In genomic region chr2:51436590-51436989, GRCm38 (mm10) we compare ENCODE assay signal across 8 mouse cellular contexts.
DNase-seq lines count a peak whose midpoint lies in the region; ATAC-seq and TF ChIP-seq lines count a peak whose summit lies in the region.

No protein-coding gene starts in this region.

- no peaks in the 10 kb centered on the region for H3K27me3 ChIP-seq in forebrain, embryonic 11.5 days (ENCODE audit: control insufficient read depth, insufficient read depth, low read length)
- no peaks in the 10 kb centered on the region for H3K27me3 ChIP-seq in forebrain, embryonic 16.5 days (replicated peaks; ENCODE audit: control insufficient read depth, insufficient read depth, low read length)

- no peak overlapping the region for H3K4me2 ChIP-seq in forebrain, embryonic 11.5 days (ENCODE audit: low read depth, low read length, severe bottlenecking)
- H3K4me2 ChIP-seq in forebrain, embryonic 16.5 days (ENCODE audit: low read length) = no peak overlapping the region

- H3K36me3 ChIP-seq in forebrain, embryonic 11.5 days (ENCODE audit: control insufficient read depth, insufficient read depth, low read length) = no peaks in the 10 kb centered on the region
- no peaks in the 10 kb centered on the region for H3K36me3 ChIP-seq in forebrain, embryonic 16.5 days (ENCODE audit: control insufficient read depth, insufficient read depth)

- H3K4me1 ChIP-seq in forebrain, embryonic 11.5 days (replicated peaks; ENCODE audit: control insufficient read depth, insufficient read depth, low read length) = no peaks in the 10 kb centered on the region
- no peaks in the 10 kb centered on the region for H3K4me1 ChIP-seq in forebrain, embryonic 16.5 days (replicated peaks; ENCODE audit: control insufficient read depth, insufficient read depth, low read length)
- H3K4me1 ChIP-seq in olfactory bulb, adult 2 months (ENCODE audit: control insufficient read depth, insufficient read depth, low read length) = no peaks in the 10 kb centered on the region

- no peaks in the 10 kb centered on the region for H3K9me3 ChIP-seq in forebrain, embryonic 11.5 days (ENCODE audit: control insufficient read depth, low read length)
- no peaks in the 10 kb centered on the region for H3K9me3 ChIP-seq in forebrain, embryonic 16.5 days (ENCODE audit: control insufficient read depth, low read length)

- H3K4me3 ChIP-seq in forebrain, embryonic 11.5 days (ENCODE audit: low read depth, low read length) = no peak overlapping the region
- H3K4me3 ChIP-seq in forebrain, embryonic 16.5 days (replicated peaks; ENCODE audit: low read length) = no peak overlapping the region
- no peak overlapping the region for H3K4me3 ChIP-seq in olfactory bulb, adult 2 months (ENCODE audit: insufficient read depth, low read depth, low read length)

- DNase-seq in forebrain, embryonic 11.5 days (ENCODE audit: low spot score) = peak; percentile 67
- peak; percentile 10 for DNase-seq in ovary, postnatal 36 days (ENCODE audit: low spot score)
- no peak for DNase-seq in ovary, postnatal 14 days (ENCODE audit: low spot score)
- DNase-seq in embryo, embryonic 9.5 days (ENCODE audit: extremely low spot score) = peak; percentile 33
- DNase-seq in left cerebral cortex, adult 11 months (ENCODE audit: low spot score) = no peak

- no peak for TF ChIP-seq POLR2A in olfactory bulb, adult 2 months (IDR thresholded peaks at IDR 0.05; ENCODE audit: insufficient read depth, low read depth, low read length)

- no peak overlapping the region for H3K9ac ChIP-seq in forebrain, embryonic 11.5 days (ENCODE audit: low read length)
- no peak overlapping the region for H3K9ac ChIP-seq in forebrain, embryonic 16.5 days (replicated peaks; ENCODE audit: low read depth, low read length)

- no peak for ATAC-seq in forebrain, embryonic 11.5 days (replicated peaks; ENCODE audit: low FRiP score)
- ATAC-seq in forebrain, embryonic 16.5 days = no peak
- ATAC-seq in activated CD4-positive, CD25-positive, alpha-beta regulatory T cell, adult 4 months = no peak

- WGBS in forebrain, embryonic 11.5 days = 56% methylated on average over 3 of the region's 3 CpGs
- WGBS in forebrain, embryonic 16.5 days = 46% methylated on average over 3 of the region's 3 CpGs
- WGBS in olfactory bulb, adult 2 months = 47% methylated on average over 3 of the region's 3 CpGs

- peak; percentile 46; the same call in 1 of the 2 replicates for TF ChIP-seq CTCF in olfactory bulb, adult 2 months (IDR thresholded peaks at IDR 0.05; ENCODE audit: insufficient read depth, low read depth, low read length)

- no peak overlapping the region for H3K27ac ChIP-seq in forebrain, embryonic 11.5 days (ENCODE audit: low read depth, low read length)
- no peak overlapping the region for H3K27ac ChIP-seq in forebrain, embryonic 16.5 days (ENCODE audit: low read length)
- H3K27ac ChIP-seq in olfactory bulb, adult 2 months (ENCODE audit: insufficient read depth, low read depth, low read length) = no peak overlapping the region

Comparison
In these comparisons a context has a peak if more than half of its experiments do, and no peak if none do; other contexts are left out.
1. DNase-seq: peak in forebrain, embryonic 11.5 days (single experiment), ovary, postnatal 36 days (single experiment) and embryo, embryonic 9.5 days (single experiment); none in ovary, postnatal 14 days (single experiment) and left cerebral cortex, adult 11 months (single experiment).